Mouse (Mus musculus) myocyte (in vitro differentiated cells): ENCODE measurements around the gene Adgre5.

Experiments used
- CEBPB ChIP-seq: IDR thresholded peaks from 2 replicates; pipeline ENCODE4 v1.6.1; 2011; ENCODE audit warnings: mild to moderate bottlenecking, moderate library complexity; ENCODE audit not compliant: poor library complexity, insufficient read depth, severe bottlenecking
- E2F4 ChIP-seq: IDR thresholded peaks from one replicate; pipeline ENCODE4 v1.6.1; 2011; ENCODE audit warnings: mild to moderate bottlenecking, control low read depth, moderate library complexity; ENCODE audit not compliant: insufficient read depth
- MAX ChIP-seq: IDR thresholded peaks from one replicate; pipeline ENCODE4 v1.6.1; 2011; ENCODE audit warnings: low read depth, mild to moderate bottlenecking, control low read depth
- MYOD1 ChIP-seq, 3 experiments: IDR thresholded peaks; one replicate each; pipeline ENCODE4 v1.6.1; 2011; ENCODE audit warnings: control low read depth in 2 of 3, low read depth in 2 of 3, mild to moderate bottlenecking in 2 of 3, moderate library complexity in 1 of 3; ENCODE audit not compliant: insufficient read length in 2 of 3, control insufficient read depth in 1 of 3
- POLR2A ChIP-seq: IDR thresholded peaks from one replicate; pipeline ENCODE4 v1.6.1; 2011; ENCODE audit warnings: low read depth, mild to moderate bottlenecking, control low read depth, moderate library complexity; ENCODE audit not compliant: insufficient read length
- POLR2AphosphoS2 ChIP-seq: IDR thresholded peaks from one replicate; pipeline ENCODE4 v1.6.1; 2011; ENCODE audit warnings: low read depth, control low read depth; ENCODE audit not compliant: insufficient read length
- TCF3 ChIP-seq: IDR thresholded peaks from one replicate; pipeline ENCODE4 v1.6.1; 2011; ENCODE audit warnings: low read depth, control low read depth; ENCODE audit not compliant: insufficient read length
- USF1 ChIP-seq: IDR thresholded peaks from one replicate; pipeline ENCODE4 v1.6.1; 2011; ENCODE audit warnings: low read depth, mild to moderate bottlenecking, control low read depth, moderate library complexity

- no peak for TF ChIP-seq MAX
- no peak for TF ChIP-seq POLR2A
- no peak for TF ChIP-seq CEBPB
- no peak for TF ChIP-seq MYOD1 (IDR thresholded peaks at IDR 0.05; ENCODE audit: control insufficient read depth in 1 of 3, insufficient read length in 2 of 3, low read depth in 2 of 3)
- no peak for TF ChIP-seq E2F4
- TF ChIP-seq TCF3 = no peak
- TF ChIP-seq USF1 = no peak
- no peak for TF ChIP-seq POLR2AphosphoS2
Observed at GRCm38 (mm10) chr8:83684517-83684916, 56.6 kb downstream of the Adgre5 start.
